Mouse (Mus musculus): ENCODE results near the gene Olfr725. TPM values are rescaled to one million over a fixed set of nuclear protein-coding genes. Genes with fewer than 3 reads are reported as not detected.

The Olfr725 gene
- total RNA-seq (2015; ENCODE audit: low replicate concordance), result not detected in 2 replicates
- not detected in 2 replicates for total RNA-seq (2017; ENCODE audit: low replicate concordance)

DNA sequence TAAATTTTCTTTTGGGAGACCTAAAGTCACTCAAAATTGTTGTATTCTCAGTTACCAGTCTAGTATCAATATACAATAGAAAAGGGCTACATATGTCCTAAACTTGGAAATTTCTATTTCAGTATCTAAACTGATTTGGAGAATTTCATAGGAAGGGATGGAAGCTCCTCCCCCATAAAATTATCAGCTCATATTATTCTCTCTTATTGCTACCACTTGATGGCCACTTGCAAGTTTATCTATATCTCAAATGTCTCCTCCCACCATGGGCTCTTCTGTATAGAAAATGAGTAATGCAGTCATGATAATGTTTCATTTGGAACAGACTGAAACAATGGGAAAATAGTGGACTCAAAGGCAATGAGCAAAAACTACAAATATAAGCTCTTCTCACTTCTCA, at the start of gene Olfr725:
Gene Olfr725, minus strand, starts transcription at position 101 of the 400 bp plus-strand sequence.
- ATAC-seq (replicated peaks; ENCODE audit: low FRiP score, poor library complexity, severe bottlenecking), result no peak

DNA sequence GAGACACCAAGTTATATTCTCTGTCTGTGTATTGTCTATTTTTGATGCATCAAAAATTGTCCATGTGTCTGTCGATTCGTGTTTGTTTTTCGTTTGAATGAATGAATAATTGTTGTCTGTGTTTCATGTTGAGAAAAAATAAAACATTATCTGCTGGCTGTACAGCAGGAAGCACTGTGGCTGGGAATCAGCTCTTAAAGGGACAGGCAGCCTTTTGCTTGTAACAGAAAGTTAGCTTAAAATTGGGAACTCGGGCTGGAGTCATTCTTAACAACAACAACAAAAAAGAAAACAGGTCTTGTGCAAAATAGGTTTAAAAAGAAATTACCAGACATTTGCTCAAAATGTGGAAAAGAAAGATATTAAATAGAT, 22.5 kb upstream of the Olfr725 start:
- ATAC-seq (replicated peaks; ENCODE audit: low FRiP score, poor library complexity, severe bottlenecking), result no peak

- peak; percentile 54 for ATAC-seq (replicated peaks; ENCODE audit: low FRiP score, poor library complexity, severe bottlenecking)
These were observed 22.0 kb upstream of the Olfr725 start for GRCm38 (mm10) chr14:50061955-50062732.

- no peak for ATAC-seq (replicated peaks; ENCODE audit: low FRiP score, poor library complexity, severe bottlenecking)
These were observed 21.4 kb upstream of the Olfr725 start for GRCm38 (mm10) chr14:50061590-50061954.

DNA sequence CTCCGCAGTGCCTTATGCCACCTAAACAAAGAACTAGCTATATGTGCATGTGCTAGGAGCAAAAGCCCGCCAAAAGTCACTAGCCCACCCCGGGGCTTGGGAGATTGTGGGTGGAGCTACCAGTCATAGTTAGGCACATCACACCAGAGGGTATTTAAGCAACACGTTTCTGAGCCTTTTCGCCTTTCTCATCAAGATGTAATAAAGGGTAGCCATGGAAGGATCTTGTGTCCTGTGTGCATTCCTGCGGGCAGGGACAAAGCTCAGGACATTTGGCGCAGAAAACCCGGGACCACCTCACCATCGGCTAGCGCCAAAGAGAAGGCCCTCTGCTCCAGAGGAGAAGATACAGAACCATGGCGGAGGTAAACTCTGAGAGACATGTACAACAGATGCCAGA, 21.0 kb upstream of the Olfr725 start:
- no peak for ATAC-seq (replicated peaks; ENCODE audit: low FRiP score, poor library complexity, severe bottlenecking)

DNA sequence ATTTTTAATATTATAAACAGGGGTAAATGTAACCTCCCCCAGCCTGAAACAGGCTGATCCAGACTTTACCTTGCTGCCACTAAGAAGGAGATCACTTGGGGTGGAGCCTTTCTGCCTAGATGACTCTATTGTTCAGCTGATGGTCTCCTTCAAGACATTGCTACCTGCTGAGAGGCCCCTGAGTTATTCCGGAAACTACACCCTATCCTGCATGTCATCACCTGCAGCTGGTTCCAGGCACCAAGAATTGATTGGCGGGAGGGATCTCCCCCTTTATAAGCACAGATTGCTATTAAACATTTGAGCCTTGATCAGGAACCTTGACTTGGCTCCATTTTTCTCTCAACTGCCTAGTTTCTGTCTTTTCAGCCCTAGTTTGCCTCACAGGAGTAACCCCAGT, 8.1 kb downstream of the Olfr725 start:
- ATAC-seq (replicated peaks; ENCODE audit: low FRiP score, poor library complexity, severe bottlenecking), result no peak

GRCm38 (mm10) chr14:50031356-50031755, 8.8 kb downstream of the Olfr725 start:
- no peak for ATAC-seq (replicated peaks; ENCODE audit: low FRiP score, poor library complexity, severe bottlenecking)

GRCm38 (mm10) chr14:50026371-50026770, 13.8 kb downstream of the Olfr725 start:
- no peak for ATAC-seq (replicated peaks; ENCODE audit: low FRiP score, poor library complexity, severe bottlenecking)

Other genes starting within 250 kb of the Olfr725 start
- gene Olfr722, start 138.4 kb downstream of the Olfr725 start, total RNA-seq (2015; ENCODE audit: low replicate concordance), result not detected in 2 replicates
- gene Olfr722, start 138.4 kb downstream of the Olfr725 start, total RNA-seq (2017; ENCODE audit: low replicate concordance), result not detected in 2 replicates
- gene Olfr723, start 108.6 kb downstream of the Olfr725 start, total RNA-seq (2015; ENCODE audit: low replicate concordance), result not detected in 2 replicates
- not detected in 2 replicates for gene Olfr723, start 108.6 kb downstream of the Olfr725 start, total RNA-seq (2017; ENCODE audit: low replicate concordance)
- not detected in 2 replicates for gene Olfr724, start 77.1 kb downstream of the Olfr725 start, total RNA-seq (2015; ENCODE audit: low replicate concordance)
- gene Olfr724, start 77.1 kb downstream of the Olfr725 start, total RNA-seq (2017; ENCODE audit: low replicate concordance), result not detected in 2 replicates
- not detected in 2 replicates for gene Olfr726, start 50.6 kb upstream of the Olfr725 start, total RNA-seq (2015; ENCODE audit: low replicate concordance)
- gene Olfr726, start 50.6 kb upstream of the Olfr725 start, total RNA-seq (2017; ENCODE audit: low replicate concordance), result not detected in 2 replicates
- not detected in 2 replicates for gene Olfr727, start 82.8 kb upstream of the Olfr725 start, total RNA-seq (2015; ENCODE audit: low replicate concordance)
- not detected in 2 replicates for gene Olfr727, start 82.8 kb upstream of the Olfr725 start, total RNA-seq (2017; ENCODE audit: low replicate concordance)
- gene Olfr728, start 102.3 kb upstream of the Olfr725 start, total RNA-seq (2015; ENCODE audit: low replicate concordance), result not detected in 2 replicates
- gene Olfr728, start 102.3 kb upstream of the Olfr725 start, total RNA-seq (2017; ENCODE audit: low replicate concordance), result not detected in 2 replicates
- gene Olfr729, start 112.5 kb upstream of the Olfr725 start, total RNA-seq (2015; ENCODE audit: low replicate concordance), result not detected in 2 replicates
- gene Olfr729, start 112.5 kb upstream of the Olfr725 start, total RNA-seq (2017; ENCODE audit: low replicate concordance), result not detected in 2 replicates
- not detected in 2 replicates for gene Olfr730, start 147.8 kb upstream of the Olfr725 start, total RNA-seq (2015; ENCODE audit: low replicate concordance)
- not detected in 2 replicates for gene Olfr730, start 147.8 kb upstream of the Olfr725 start, total RNA-seq (2017; ENCODE audit: low replicate concordance)
- gene Olfr731, start 201.5 kb upstream of the Olfr725 start, total RNA-seq (2015; ENCODE audit: low replicate concordance), result not detected in 2 replicates
- not detected in 2 replicates for gene Olfr731, start 201.5 kb upstream of the Olfr725 start, total RNA-seq (2017; ENCODE audit: low replicate concordance)
- gene Olfr732, start 243.8 kb upstream of the Olfr725 start, total RNA-seq (2015; ENCODE audit: low replicate concordance), result not detected in 2 replicates
- not detected in 2 replicates for gene Olfr732, start 243.8 kb upstream of the Olfr725 start, total RNA-seq (2017; ENCODE audit: low replicate concordance)